Mouse (Mus musculus): ENCODE data around the gene Jaml.
"Not testable (repeated sequence)": the region's sequence is repeated elsewhere in the genome, so short reads cannot be mapped to it uniquely, and the experiment has no call there.

The Jaml gene

GRCm38 (mm10) chr9:45079011-45079410 lies at the start of gene Jaml:
Gene Jaml, plus strand, starts transcription at chr9:45079183.
- DNase-seq (ENCODE audit: low spot score) = no peak

- DNase-seq (ENCODE audit: low spot score) = no peak
Measured at GRCm38 (mm10) chr9:45030341-45030740, 48.6 kb upstream of the Jaml start.

GRCm38 (mm10) chr9:45032261-45032660 lies 46.7 kb upstream of the Jaml start:
- DNase-seq (ENCODE audit: low spot score) = no peak

GRCm38 (mm10) chr9:45034526-45034925 lies 44.5 kb upstream of the Jaml start:
- no peak for DNase-seq (ENCODE audit: low spot score)

GRCm38 (mm10) chr9:45037803-45038202 lies 41.2 kb upstream of the Jaml start:
- not testable (repeated sequence) for DNase-seq (ENCODE audit: low spot score)

- DNase-seq (ENCODE audit: low spot score) = no peak
Measured at GRCm38 (mm10) chr9:45039499-45039898, 39.5 kb upstream of the Jaml start, which contains the start of gene Mpzl2. Gene Mpzl2, plus strand, starts transcription at chr9:45039799.

GRCm38 (mm10) chr9:45040066-45040845 lies 38.7 kb upstream of the Jaml start:
- no peak for DNase-seq (ENCODE audit: low spot score)

GRCm38 (mm10) chr9:45041131-45041838 lies 37.7 kb upstream of the Jaml start:
- no peak for DNase-seq (ENCODE audit: low spot score)

- DNase-seq (ENCODE audit: low spot score) = peak; percentile 27
Measured at GRCm38 (mm10) chr9:45042056-45042720, 36.8 kb upstream of the Jaml start.

GRCm38 (mm10) chr9:45042947-45043346 lies 36.0 kb upstream of the Jaml start:
- DNase-seq (ENCODE audit: low spot score) = no peak

- DNase-seq (ENCODE audit: low spot score) = no peak
Measured at GRCm38 (mm10) chr9:45046973-45047372, 32.0 kb upstream of the Jaml start.

GRCm38 (mm10) chr9:45048511-45048910 lies 30.5 kb upstream of the Jaml start:
- peak; percentile 18 for DNase-seq (ENCODE audit: low spot score)

- no peak for DNase-seq (ENCODE audit: low spot score)
Measured at GRCm38 (mm10) chr9:45049731-45050130, 29.3 kb upstream of the Jaml start.

GRCm38 (mm10) chr9:45050301-45050700 lies 28.7 kb upstream of the Jaml start:
- DNase-seq (ENCODE audit: low spot score) = no peak

GRCm38 (mm10) chr9:45055082-45055713 lies 23.8 kb upstream of the Jaml start, which contains the start of gene Mpzl3:
Gene Mpzl3, plus strand, starts transcription at chr9:45055186.
- peak; percentile 74 for DNase-seq (ENCODE audit: low spot score)

- DNase-seq (ENCODE audit: low spot score) = no peak
Measured at GRCm38 (mm10) chr9:45058304-45058940, 20.6 kb upstream of the Jaml start.

- no peak for DNase-seq (ENCODE audit: low spot score)
Measured at GRCm38 (mm10) chr9:45060151-45060550, 18.8 kb upstream of the Jaml start.

GRCm38 (mm10) chr9:45062677-45063076 lies 16.3 kb upstream of the Jaml start:
- no peak for DNase-seq (ENCODE audit: low spot score)

GRCm38 (mm10) chr9:45064421-45064820 lies 14.6 kb upstream of the Jaml start:
- no peak for DNase-seq (ENCODE audit: low spot score)

- DNase-seq (ENCODE audit: low spot score) = no peak
Measured at GRCm38 (mm10) chr9:45066735-45067134, 12.2 kb upstream of the Jaml start.

GRCm38 (mm10) chr9:45071800-45072199 lies 7.2 kb upstream of the Jaml start:
- no peak for DNase-seq (ENCODE audit: low spot score)

GRCm38 (mm10) chr9:45077859-45078258 lies 1.1 kb upstream of the Jaml start:
- no peak for DNase-seq (ENCODE audit: low spot score)
